Mouse (Mus musculus) spleen, postnatal 10 days (tissue): ENCODE data around the gene Tomm6.
"Not testable (repeated sequence)": the region's sequence is repeated elsewhere in the genome, so short reads cannot be mapped to it uniquely, and the experiment has no call there.

ENCODE experiments used
- DNase-seq, 2 experiments: peaks; one replicate each; pipeline ENCODE4 v3.0.0; 2021 to 2022; ENCODE audit warnings: low spot score in 2 of 2

Tomm6 gene

DNA sequence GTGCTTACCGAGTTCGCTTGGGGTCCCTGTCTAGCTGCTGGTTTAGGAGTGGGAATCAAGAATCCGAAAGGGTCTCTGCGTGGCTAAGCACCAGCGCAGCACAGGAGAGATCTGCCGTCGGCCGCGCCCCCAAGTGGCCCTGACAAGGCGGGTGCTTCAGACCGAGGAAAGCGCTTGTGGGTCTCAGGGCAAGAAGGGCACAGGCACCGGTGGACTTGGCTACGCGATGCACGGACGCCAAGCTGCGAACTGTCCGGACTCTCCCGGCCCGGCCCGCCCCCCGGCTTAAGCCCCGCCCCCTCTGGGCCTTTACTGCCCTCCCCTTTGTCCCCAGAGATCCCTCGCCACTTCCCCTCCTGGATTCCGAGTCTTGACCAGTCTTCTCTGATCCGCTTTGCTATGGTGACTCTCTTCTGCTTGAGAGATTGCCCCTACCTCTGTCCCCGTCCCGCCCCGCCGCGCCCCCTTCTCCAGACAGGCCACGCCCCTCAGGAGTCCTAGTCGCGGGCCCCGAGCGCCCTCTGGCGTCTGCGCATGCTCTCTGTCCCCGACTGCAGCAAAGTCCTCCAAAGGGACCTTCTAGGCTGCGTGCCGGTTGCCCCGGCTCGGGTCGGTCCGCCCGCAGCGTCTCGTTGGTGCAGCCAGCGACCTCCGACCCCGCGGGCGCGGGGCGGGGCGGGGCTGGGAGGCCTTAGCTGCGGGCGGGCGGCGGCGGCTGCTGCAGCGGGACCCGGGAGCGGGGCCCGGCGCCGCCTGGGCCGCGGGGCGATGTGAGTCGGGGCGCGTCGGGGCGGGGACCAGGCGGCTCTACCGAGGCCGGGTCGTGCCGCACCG lies 6.5 kb upstream of the Tomm6 start, which contains the start of gene Prickle4:
Gene Prickle4 (minus strand): TSS at position 234 of the 834 bp plus-strand sequence.
- peak; percentile 96 to 97 for DNase-seq

DNA sequence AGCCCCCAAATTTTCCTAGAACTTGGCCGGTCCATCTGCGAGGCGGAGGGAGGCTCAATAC lies 6.1 kb upstream of the Tomm6 start, which contains the start of gene Gm21981:
Gene Gm21981 (minus strand): TSS at position 14 of the 61 bp plus-strand sequence.
- DNase-seq, result no peak

DNA sequence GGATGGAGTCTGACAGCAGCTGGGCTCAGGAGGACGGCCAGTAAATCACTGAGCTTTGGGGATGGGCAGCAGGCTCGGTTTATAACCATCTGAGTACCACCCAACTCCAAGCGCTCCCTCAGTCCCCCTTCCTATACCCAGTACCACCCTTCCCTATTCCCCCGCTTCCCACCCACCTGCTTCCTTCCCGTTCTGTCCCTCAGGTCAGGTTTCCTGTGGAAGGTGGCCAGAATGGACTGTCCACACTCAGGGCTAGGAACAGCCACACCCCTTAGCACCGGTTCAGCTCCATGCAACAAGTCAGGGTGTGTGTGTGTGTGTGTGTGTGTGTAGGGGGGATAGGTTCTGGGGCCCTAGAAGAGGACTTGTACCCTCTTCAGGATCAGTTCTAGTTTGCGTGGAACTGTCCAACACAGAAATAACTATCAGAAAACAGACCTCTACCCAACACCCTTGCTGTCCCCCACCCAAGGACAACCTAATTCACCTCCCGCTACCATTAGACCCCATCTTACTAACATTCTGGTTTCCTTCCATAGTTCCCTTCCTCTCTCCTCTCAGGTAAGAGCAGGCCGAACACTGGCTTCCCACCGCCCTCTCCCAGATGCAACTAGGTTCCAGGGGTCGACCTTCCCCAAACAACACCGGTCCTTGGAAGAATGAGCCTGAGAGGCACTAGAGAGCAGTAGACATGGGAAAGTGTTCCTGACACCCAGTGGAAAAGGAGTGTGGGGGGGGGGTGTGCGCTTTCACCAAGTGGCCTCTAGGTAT lies 5.7 kb upstream of the Tomm6 start:
- DNase-seq, result no peak

DNA sequence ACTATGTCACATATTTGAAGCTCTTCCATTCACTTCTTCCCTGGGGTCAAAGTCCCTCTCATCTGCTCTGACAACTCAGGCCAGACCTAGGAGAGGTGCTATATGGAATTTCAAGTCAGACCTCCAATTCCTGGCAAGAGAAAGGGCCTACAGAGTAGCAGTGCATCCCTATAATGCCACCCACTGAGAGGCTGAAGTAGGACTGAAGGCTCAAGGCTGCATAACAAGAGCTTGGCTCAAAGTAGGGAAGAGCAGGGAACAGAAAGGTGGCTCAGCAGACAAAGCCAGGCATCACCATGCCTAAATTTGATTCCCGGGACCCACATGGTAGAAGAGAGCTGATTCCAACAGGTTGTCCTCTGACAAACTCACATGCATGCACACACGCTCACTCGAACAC lies 3.5 kb upstream of the Tomm6 start:
- DNase-seq, result no peak

DNA sequence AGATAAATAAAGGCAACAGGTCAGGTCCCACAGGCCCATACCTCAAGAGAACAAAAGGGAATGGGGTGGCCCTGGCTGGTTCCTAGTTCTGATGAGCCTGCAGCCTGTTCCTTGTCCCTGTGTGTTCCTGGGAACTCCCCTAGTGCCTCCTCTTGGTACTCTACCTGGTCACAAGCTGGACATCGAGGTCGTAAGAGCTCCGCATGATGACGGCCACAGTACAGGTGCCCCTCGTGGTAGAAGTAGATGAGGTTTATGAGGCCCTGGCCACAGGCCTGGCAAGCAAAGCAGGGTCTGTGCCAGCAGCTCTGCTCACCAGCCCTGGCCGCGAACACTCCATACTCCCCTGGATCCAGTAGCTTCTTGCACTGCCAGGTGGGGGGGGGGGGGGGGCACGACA lies 1.7 kb upstream of the Tomm6 start:
- no peak for DNase-seq

DNA sequence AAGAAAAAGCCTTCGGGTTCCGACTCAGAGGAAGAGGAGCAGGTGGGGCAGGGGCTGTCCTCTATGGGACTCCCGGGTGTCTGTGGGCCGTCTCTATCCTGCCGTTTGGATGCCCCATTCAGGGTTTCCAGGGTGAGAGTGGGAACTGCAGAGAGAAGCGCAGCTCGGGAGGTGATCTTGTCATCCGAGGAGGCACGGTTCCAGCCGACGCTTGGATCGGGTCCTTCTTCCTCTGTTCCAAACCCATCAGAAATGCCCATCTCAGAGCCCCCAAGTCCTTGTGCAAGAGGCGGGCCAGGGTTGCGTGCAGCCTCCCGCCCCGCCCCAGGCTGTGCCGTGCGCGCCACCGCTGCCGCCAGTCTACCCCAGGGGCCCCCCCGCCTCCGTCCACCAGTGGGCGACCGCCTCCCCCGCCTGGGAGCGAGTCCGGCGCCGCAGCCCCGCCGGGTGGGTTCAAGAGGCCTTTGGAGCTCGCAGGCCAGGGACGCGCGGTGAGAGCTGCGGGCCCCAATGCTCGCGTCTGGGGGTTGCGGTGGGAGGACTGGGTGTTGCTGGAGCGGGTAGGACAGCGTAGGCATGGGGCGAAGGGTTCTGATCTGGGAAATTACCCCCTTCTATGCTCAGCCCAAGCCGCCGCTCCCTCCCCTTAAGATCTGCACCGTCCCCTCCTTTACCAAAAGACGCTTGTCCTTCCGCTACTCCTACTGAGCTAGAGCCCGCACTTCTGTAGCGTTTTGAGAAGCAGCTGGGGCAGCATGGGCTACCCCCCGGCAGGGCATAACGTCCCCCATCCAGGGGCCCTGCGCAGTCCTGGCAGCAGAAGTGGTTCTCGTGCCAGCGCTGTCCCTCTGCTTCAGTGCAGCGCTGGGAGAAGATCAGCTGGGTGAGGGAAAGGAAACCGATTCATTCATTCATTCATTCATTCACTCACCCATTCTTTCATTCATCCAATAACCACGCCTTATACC lies 706 bp upstream of the Tomm6 start, which contains the start of gene Frs3:
Gene Frs3 (plus strand): TSS at position 423 of the 968 bp plus-strand sequence.
- peak; percentile 43 to 75 for DNase-seq

DNA sequence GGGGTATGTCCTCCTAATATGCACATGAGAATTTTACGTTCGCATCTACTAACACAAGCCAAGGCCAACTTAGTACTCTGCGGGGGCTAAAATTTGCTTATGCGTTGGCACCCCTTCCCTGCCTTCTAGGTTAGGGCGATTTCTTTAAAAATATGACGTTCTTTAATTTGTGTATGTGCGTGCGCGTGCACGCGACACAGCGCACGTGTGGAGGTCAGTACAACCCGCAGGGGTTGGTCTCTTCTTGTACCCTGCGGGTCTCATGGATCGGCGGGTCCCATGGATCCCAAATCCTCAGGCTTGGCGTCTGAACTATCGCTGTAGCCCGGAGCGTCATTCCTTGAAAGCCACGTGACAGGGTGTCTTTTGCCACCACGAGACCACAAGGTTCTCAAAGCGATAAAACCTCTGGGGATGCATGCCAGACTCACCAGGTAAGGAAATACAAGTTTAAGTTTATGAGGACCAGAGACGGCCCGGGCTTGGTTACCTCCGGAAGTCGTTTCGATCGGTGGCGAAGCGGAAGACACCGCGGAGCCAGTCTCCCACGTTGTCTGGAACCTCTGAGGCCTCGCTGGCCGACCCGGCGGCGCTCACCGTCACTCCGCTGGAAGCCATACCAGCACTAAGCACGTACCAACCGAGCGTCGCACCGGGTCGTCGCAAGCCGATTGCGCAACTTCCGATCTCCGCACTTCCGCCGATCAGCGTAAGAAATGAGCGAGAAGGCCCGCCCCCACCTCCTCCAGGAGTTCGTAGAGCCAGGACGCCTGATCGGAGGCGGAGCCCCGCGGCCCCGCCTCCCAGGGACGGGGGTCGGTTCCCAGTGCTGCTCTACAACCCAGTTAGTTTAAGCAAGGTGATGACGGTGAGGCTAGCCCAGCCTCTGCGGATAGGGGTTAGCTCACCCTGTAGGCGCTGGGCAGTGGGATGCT lies 510 bp downstream of the Tomm6 start:
- peak; percentile 79 to 96 for DNase-seq

DNA sequence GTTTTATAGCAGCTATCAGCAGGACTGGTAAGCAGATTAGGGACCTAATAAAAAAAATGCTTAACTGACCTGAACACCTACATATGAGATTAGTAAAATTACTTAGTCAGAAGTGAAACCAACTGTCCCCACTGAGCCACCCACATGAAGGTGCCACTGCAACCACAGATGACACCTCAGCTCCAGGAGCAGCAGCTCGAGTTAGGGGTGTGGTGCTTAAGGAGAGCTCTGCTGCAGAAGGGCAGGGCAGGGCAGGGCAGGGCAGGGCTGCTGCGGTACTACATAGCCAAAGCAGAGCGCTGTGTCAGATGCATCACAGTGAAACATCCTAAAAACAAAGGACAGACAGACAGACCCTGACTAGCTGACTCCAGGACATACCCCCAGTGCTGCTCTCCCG lies 5.3 kb downstream of the Tomm6 start:
- DNase-seq, result no peak

DNA sequence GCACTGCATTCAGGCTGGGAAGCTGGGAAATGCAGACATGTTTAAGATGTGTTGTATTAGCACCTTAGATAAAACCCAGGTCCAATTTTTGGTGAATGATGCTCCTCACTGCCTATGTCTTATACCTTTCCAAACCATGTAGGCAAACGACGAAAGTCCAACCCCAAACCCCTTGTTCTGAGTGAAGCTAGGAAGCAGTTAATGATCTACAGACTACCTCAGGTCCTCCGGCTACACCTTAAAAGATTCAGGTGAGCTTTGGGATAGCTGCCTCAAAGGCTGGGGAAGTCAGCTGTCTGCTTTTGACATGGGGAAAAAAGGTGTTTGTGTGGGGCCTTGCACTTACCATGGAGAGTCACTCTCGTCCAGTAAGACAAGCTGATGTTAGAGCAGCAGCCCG lies 9.5 kb downstream of the Tomm6 start:
- DNase-seq, result no peak

DNA sequence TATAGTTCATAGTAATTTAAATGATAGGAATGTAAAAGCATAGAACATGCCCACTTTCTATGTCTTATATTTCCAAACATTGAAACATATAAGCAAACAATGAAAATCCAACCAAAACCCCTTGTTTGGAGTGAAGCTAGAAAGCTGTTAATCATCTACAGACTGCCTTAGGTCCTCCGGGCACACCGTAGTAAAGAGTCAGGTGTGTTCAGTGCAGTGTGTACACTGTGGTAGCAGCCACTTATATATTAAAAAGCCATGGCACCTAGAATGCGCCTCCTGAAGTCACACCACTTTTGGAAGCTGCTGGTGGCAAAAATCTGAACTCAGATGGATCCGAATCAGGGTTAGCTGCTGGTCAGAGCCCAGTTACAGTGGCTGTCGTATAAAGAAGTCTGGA lies 9.9 kb downstream of the Tomm6 start:
- no peak for DNase-seq

DNA sequence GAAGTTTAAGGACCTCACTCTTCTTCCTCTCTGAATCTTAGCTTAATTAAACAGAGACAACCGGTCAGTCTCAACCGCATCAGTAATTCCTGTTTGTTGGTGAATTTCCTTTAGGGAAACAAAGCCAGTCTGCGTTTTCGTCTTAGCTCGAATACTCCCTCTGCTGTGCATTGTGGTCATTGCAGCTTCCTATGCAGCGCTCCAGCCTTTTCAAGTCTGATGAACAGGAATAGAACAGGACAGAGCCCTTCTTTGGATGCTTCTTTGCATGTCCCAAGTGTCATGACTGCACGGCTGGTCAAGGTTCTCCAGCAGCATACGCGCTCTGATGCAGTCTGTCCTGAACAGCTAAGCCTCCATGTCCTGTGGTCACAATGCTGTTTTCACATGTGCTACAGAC lies 11.6 kb downstream of the Tomm6 start:
- peak; percentile 48 to 70 for DNase-seq

DNA sequence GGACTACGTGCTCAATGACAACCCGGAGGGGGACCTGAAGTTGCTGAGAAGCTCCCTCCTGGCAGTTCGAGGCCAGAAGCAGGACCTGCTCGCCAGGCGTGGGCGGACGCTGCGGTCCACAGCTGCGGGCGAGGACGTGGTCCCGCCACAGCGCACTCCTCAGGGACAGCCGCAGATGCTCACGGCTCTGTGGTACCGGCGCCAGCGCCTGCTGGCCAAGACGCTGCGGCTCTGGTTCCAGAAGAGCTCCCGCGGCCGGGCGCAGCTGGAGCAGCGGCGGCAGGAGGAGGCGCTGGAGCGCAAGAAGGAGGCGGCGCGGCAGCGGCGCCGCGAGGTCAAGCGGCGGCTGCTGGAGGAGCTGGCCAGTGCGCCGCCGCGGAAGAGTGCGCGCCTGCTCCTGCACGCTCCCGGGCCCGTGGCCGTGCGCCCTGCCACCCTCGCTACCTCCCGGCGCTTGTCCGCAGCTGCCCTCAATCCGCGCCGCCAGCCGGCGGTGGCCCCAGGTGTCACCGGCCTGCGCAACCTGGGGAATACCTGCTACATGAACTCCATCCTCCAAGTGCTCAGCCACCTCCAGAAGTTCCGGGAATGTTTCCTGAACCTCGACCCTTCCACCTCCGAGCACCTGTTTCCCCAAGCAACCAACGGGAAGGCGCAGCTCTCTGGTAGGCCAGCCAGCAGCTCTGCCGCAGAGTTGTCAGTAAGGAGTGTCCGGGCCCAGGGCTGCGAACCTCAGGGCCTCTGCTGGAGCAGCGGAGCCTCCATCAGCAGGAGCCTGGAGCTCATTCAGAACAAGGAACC lies 15.7 kb downstream of the Tomm6 start:
- peak in 1 of 2 experiments; percentile 26 for DNase-seq

DNA sequence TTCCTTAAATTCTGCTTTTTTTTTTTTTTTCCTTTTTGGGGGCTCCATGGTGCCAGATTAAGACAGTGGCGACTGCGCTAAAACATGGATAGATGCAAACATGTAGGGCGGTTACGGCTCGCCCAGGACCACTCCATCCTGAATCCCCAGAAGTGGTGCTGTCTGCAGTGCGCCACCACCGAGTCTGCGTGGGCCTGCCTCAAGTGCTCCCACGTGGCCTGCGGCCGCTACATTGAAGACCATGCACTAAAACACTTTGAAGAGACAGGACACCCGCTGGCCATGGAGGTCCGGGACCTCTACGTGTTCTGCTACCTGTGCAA lies 16.2 kb downstream of the Tomm6 start:
- no peak for DNase-seq

DNA sequence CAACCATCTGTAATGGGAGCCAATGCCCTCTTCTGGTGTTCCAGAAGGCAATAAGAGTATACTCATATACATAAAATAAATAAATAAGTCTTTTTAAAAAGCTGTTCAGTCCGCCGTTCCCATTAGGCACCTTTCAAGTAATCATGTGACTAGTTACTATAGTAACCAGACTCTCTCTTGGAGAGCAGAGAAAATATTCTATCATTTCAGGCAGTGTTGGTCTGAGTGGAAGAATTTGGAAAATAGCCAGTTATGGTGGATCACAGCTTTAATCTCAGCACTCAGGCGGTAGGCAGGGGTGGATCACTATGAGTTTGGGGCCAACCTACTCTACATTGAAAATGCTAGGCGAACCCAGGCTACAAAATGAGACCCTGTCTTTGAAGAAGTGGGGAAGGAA lies 19.0 kb downstream of the Tomm6 start:
- DNase-seq, result no peak

DNA sequence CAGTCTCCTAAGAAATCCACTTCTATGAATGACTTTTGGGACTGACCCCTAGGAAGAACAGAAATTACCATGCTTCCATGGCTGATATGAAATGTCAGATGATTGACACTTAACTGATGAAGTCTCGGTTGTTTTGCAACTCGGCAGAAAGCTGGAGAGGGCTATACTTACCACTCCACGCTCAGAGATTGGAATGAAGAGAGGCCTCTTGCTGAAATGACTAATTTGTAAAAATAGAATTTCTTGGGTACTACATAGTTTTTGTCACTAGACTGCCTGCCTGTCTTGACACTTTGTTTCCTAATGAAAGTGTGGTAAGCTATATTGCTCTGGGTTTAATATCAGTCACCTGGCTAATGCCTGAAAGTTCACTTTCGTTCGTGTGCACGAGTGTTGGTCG lies 23.7 kb downstream of the Tomm6 start:
- no peak for DNase-seq

DNA sequence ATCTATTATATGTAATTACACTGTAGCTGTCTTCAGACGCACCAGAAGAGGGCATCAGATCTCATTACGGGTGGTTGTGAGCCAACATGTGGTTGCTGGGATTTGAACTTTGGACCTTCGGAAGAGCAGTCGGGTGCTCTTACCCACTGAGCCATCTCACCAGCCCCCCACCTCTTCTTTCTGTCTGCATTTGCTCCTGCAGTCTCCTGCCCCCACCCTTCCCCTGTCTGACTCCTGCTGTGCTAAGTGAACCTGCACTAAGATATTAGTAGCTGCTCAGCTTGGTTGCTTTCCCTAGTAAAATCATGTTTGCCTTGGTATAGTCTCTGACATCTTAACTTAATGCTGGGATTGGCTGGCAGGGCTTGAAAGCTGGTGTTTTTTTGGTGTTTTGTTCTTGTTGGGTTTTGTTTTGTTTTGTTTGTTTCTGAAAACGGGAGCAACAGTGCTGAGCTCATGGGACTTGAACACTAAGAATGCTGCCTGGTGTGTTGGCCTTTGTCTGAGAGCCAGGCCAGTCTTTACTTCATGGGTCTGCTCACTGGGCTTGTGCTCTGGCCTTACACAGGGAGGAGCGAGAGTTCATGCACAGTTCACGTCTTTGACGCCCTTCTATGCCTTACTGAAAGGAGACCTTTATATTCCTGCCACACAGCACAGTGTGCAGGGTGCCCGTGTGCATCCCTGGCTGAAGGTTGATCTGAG lies 25.0 kb downstream of the Tomm6 start:
- DNase-seq, result no peak

DNA sequence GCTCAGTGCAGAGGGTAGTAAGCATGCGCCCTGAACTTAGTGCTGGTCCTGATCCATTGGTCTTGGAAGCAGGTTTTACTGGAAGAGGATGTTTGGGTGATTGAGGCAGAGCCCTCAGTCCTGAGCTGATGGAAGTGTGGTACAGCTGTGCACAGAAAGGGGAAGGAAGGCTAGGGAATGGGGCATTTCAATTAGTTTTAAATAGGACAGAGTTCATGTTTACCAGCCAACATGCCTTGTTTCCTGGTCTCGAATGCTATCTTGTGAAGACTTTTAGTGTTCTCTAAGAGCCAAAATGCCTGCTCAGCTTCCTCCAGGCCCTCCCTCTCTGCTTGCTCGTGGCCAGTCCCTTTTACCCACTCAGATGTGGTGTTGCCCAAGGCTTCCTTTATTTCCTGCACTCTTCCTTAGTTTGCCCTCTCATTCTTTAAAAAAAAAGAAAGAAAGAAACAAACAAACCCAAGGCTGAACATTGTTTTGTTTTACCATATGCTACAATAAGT lies 29.4 kb downstream of the Tomm6 start:
- no peak for DNase-seq

DNA sequence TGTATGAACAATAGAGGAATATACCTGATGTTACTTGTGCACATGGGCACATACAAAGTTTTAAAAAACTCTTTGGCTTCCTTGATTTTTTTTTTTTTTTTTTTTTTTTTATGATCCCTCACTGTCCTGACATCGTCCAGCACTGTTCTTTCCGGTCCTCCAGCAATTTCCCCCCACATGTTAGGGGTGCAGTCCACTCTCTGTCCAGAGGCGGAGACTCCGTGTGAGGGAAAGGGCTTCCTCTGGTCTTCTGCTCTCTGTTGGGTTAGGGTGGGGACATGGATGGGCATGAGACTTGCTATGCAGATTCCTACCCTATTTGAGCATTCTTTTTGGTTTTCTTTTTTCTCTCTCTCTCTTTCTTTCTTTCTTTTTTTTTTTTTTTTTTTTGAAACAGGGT lies 30.3 kb downstream of the Tomm6 start:
- no peak for DNase-seq

DNA sequence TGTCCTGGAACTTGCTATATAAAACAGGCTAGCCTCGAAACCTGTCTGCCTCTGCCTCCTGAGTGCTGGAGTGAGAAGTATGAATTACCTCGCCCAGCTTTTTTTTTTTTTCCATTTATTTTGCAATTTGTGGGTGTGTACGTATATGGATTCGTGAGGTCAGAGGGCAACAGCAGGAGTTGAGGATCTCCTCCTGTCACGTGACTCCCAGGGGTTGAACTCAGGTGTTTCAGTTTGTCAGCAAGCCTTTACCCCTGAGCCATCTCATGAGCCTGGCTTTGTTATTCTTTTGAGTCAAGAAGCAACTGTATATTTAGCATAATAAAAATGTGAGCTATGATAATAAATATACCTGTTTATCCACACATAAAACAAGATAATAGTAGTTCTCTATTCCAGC lies 32.5 kb downstream of the Tomm6 start:
- DNase-seq, result no peak

DNA sequence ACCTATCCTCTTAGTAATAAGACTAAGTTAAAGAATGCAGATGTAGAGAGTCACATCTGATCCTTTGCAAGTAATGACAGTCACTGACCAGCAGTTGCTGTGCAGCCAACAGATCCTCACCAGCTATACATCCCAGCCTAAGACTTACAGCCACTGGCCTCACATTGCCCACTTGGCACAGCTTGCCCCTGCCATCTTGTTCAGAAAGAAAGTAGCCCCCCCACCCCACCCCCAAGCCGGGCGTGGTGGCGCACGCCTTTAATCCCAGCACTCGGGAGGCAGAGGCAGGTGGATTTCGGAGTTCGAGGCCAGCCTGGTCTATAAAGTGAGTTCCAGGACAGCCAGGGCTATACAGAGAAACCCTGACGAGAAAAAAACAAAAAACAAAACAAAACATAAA lies 33.8 kb downstream of the Tomm6 start:
- DNase-seq, result not testable (repeated sequence)
